Mouse (Mus musculus): ENCODE measurements at regions not wholly inside any gene's neighbourhood (a gene's known extent, or its start where the extent isn't known, plus 50 kb on each side); places are given as distances from the start of the nearest gene placed in this dataset.

DNA sequence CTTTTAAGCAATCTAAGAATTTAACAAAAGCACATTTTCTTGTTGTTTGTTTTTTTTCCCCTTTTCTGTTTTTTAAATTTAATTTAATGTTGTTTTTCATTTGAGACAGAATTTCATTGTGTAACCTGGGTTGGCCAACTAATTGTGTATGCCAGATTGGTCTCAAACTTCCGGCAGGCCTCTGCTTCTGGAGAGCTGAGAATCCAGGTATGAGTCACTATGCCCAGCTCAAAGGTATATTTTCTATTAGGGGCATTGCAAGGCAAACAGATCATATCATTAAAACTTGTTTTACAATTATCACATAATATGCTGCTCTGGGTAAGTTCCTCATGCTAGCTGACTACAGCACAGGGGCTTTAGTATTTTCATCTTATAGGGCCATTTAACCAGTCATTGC lies 112.2 kb upstream of the Tsc22d2 start:
- H3K27me3 ChIP-seq: no peaks in the 10 kb centered on the region
- H3K9me3 ChIP-seq (replicated peaks): no peaks in the 10 kb centered on the region
- H3K4me2 ChIP-seq: no peak overlapping the region
- no peak overlapping the region for H3K4me3 ChIP-seq
- peaks cover 8% of the 10 kb centered on the region for H3K4me1 ChIP-seq (replicated peaks)
- no peak for ATAC-seq (replicated peaks; ENCODE audit: insufficient number of reproducible peaks, insufficient read depth, low FRiP score, low read depth)
- no peak overlapping the region for H3K27ac ChIP-seq
- 89% methylated on average over 1 of the region's 1 CpGs for WGBS
- H3K36me3 ChIP-seq: no peaks in the 10 kb centered on the region
- no peak overlapping the region for H3K9ac ChIP-seq

DNA sequence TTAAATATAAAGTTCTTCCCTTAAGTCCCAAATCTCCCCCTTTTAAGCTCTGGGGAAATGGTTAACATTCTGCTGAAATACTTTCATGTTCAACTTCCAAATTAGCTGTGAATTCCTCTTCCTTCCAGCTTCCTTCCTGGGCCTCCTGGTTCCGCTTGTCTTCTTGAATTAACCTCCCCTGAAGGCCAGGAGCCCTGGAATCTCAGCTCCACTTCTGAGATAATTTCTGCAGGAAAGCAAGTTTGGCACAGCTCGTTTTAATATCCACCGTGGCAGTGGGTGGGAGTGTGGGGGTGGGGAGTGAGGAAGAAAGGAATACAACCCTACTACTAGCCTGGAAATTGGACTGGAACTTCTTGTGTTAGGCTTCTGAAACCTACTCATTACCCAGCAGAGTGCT lies 110.8 kb upstream of the Tsc22d2 start:
- H3K27ac ChIP-seq: no peak overlapping the region; the same call in 1 of the 2 replicates
- 22% methylated on average over 3 of the region's 3 CpGs for WGBS
- ATAC-seq (replicated peaks; ENCODE audit: insufficient number of reproducible peaks, insufficient read depth, low FRiP score, low read depth): no peak

DNA sequence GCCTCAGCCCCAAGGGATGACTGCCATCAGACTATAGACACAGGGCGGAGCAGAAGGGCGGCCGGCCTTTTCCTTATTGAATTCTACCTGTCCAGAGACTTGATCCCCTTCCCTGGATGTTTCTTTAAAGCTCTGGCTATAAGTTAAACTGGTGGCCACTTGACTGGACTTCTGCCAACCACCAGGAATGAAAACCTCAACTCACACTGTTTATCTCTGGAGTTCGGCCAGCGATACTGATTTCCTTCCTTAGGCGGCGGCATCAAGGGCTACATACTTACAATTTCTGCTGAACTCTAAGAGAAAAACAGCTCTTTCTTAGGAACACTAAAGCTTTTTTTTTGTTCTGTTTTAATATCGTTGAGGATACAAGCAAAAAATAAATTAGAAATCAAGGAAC lies 104.9 kb upstream of the Tsc22d2 start:
- Histone ChIP-seq H3K4me1 (replicated peaks) (peaks cover 20% of the 10 kb centered on the region), H3K9ac (no peak overlapping the region), H3K36me3 (no peaks in the 10 kb centered on the region), H3K4me3 (no peak overlapping the region), H3K9me3 (replicated peaks) (no peaks in the 10 kb centered on the region), H3K4me2 (no peak overlapping the region), H3K27me3 (no peaks in the 10 kb centered on the region), H3K27ac (no peak overlapping the region)
- 29% methylated on average over 8 of the region's 8 CpGs for WGBS
- ATAC-seq (replicated peaks; ENCODE audit: insufficient number of reproducible peaks, insufficient read depth, low FRiP score, low read depth): no peak

More for the DNA sequence above, 110.8 kb upstream of the Tsc22d2 start:
- no peaks in the 10 kb centered on the region for H3K36me3 ChIP-seq
- no peaks in the 10 kb centered on the region for H3K9me3 ChIP-seq (replicated peaks)
- H3K4me3 ChIP-seq: no peak overlapping the region
- no peak overlapping the region for H3K4me2 ChIP-seq
- no peaks in the 10 kb centered on the region for H3K27me3 ChIP-seq
- peaks cover 8% of the 10 kb centered on the region for H3K4me1 ChIP-seq (replicated peaks)
- no peak overlapping the region for H3K9ac ChIP-seq

DNA sequence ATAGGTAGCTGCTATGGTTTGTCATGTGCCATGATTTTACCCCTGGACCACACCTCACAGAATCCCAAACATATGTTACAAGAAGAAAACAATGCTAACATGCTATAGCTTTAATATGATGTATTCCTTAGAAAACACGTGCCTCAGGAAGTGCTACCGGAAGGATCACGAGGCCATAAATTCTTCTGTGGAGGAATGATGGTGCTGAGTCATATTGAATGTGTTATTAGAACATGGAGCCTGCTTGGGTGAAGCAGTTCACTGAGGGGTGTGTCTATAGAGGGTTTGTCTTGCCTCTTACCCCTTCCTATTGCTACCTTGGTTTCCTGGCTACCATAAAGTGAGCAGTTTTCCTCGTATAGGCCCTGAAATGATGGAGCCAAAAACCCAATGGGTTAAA lies 104.1 kb upstream of the Tsc22d2 start:
- Histone ChIP-seq H3K4me3 (no peak overlapping the region), H3K27me3 (no peaks in the 10 kb centered on the region), H3K36me3 (no peaks in the 10 kb centered on the region), H3K9ac (no peak overlapping the region), H3K9me3 (replicated peaks) (no peaks in the 10 kb centered on the region), H3K4me2 (no peak overlapping the region), H3K4me1 (replicated peaks) (peaks cover 28% of the 10 kb centered on the region), H3K27ac (no peak overlapping the region)
- WGBS: 69% methylated on average over 4 of the region's 4 CpGs
- ATAC-seq (replicated peaks; ENCODE audit: insufficient number of reproducible peaks, insufficient read depth, low FRiP score, low read depth): no peak

DNA sequence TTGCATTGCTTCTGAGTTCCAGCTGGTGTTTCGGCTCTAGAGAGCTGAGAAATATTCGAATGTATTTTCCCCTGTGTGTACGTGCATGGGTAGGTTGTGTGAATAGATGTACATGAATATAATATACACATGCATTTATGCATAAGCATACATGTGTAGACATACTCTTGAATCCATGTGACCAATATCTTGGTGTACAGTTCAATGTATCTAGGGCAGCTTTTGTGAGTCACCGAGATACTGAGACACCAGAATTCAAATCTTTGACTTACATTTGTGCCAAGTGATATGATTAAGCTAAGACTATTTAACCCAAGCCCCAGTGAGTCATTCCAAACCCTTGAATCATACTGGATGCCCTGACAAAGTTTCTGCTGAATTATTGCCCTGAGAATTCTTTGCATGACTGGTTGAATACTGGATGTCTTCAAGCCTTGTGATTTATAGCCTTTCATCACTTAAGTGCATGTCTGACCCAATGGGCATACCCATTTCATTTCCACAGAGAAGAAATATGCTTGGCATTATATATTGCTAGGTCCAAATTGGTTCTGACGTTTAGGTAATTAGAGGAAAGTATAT lies 103.3 kb upstream of the Tsc22d2 start:
- no peaks in the 10 kb centered on the region for H3K9me3 ChIP-seq (replicated peaks)
- WGBS: 80% methylated on average over 5 of the region's 5 CpGs
- no peak overlapping the region for H3K9ac ChIP-seq
- ATAC-seq (replicated peaks; ENCODE audit: insufficient number of reproducible peaks, insufficient read depth, low FRiP score, low read depth): no peak
- H3K4me2 ChIP-seq: no peak overlapping the region
- no peak overlapping the region for H3K27ac ChIP-seq
- peaks cover 28% of the 10 kb centered on the region for H3K4me1 ChIP-seq (replicated peaks)
- H3K27me3 ChIP-seq: no peaks in the 10 kb centered on the region
- H3K36me3 ChIP-seq: no peaks in the 10 kb centered on the region
- no peak overlapping the region for H3K4me3 ChIP-seq

DNA sequence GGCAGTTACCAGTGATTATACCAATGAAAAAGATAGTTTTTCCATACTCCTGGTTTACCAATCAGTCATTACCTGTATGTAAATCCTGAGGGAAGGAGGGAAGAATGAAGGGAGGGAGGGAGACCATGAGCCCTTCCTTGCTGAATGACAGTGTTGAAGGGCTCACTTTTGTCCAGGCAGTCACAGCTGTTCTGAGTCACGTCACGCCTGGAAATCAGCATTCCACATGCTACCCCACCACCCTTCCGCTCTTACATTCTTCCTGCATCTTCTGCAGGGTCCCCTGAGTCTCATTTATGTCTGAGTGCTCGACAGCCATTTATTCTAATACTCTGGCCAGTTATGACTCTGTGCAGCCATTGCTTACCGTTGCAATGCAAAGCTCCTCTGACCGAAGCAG lies 101.9 kb upstream of the Tsc22d2 start:
- Histone ChIP-seq H3K27me3 (no peaks in the 10 kb centered on the region), H3K4me1 (replicated peaks) (peaks cover 28% of the 10 kb centered on the region), H3K4me2 (no peak overlapping the region), H3K4me3 (no peak overlapping the region), H3K9ac (no peak overlapping the region), H3K36me3 (no peaks in the 10 kb centered on the region), H3K9me3 (replicated peaks) (no peaks in the 10 kb centered on the region), H3K27ac (no peak overlapping the region)
- ATAC-seq (replicated peaks; ENCODE audit: insufficient number of reproducible peaks, insufficient read depth, low FRiP score, low read depth): no peak
- WGBS: 28% methylated on average over 6 of the region's 6 CpGs

DNA sequence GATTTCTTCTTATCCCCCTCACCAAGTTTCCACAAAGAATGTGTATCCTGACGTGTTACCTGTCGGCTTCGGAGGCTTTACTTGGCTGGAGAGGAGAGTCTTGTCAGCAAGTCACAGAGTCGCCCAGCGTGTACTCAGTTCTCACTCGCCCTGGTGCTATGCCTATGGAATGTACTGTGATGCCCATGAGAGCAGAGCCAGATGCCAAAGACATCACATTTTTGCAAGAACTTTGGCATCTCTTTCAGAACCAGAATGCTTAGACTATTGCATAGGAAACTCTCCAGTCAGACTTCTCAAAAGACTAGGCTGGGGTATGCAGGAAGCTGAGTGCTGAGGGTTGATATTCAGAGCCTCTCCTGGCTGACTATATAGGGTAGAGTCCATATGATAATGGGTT lies 99.3 kb upstream of the Tsc22d2 start:
- Histone ChIP-seq H3K4me3 (no peak overlapping the region), H3K36me3 (no peaks in the 10 kb centered on the region), H3K4me1 (replicated peaks) (peaks cover 19% of the 10 kb centered on the region), H3K9ac (no peak overlapping the region), H3K27me3 (no peaks in the 10 kb centered on the region), H3K4me2 (no peak overlapping the region), H3K9me3 (replicated peaks) (no peaks in the 10 kb centered on the region), H3K27ac (no peak overlapping the region)
- 40% methylated on average over 6 of the region's 6 CpGs for WGBS
- ATAC-seq (replicated peaks; ENCODE audit: insufficient number of reproducible peaks, insufficient read depth, low FRiP score, low read depth): 0 out of 2 replicates have a peak, but pooled peaks have one; percentile 31

DNA sequence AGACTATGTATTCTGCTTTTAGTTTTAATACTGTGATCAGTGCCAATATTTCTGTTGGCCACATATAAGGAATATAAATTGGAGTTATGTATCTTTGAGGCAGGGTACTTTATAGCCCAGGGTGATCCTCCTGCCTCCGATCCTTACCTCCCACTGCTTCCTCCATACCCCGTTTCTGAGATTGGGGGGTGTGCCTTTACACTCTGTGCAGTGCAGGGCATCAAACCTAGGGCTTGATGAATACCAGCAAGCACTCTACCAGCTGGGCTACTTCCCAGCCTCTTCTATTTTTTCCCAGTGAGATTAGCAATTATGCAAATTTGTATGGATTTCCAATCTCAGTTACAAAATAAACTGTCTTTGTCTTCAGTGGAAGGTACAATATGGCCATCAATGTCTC lies 97.3 kb upstream of the Tsc22d2 start:
- H3K4me2 ChIP-seq: no peak overlapping the region
- H3K4me1 ChIP-seq (replicated peaks): peaks cover 16% of the 10 kb centered on the region
- WGBS: 73% methylated on average over 2 of the region's 2 CpGs
- H3K4me3 ChIP-seq: no peak overlapping the region
- H3K9ac ChIP-seq: no peak overlapping the region
- no peaks in the 10 kb centered on the region for H3K9me3 ChIP-seq (replicated peaks)
- ATAC-seq (replicated peaks; ENCODE audit: insufficient number of reproducible peaks, insufficient read depth, low FRiP score, low read depth): no peak
- H3K27me3 ChIP-seq: no peaks in the 10 kb centered on the region
- H3K27ac ChIP-seq: no peak overlapping the region
- H3K36me3 ChIP-seq: no peaks in the 10 kb centered on the region

DNA sequence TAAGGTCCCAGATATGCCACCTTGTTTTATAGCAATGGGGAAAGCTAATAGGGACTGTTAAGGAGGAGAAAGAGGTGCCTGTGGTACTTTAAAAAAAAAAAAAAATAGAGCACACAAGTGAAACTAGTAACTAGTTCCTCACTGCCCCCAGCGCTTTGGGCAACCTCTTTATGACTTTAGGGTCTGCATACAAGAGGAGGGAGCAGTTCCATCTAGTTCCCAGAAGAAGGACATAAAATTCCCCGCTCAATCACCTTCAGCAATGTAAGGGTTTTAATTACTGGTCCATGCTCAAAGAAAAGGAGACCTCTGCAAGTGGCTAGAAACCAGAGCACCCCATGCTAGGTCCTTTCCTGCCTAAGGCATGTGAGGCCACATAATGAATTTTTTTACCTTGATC lies 95.8 kb upstream of the Tsc22d2 start:
- Histone ChIP-seq H3K36me3 (no peaks in the 10 kb centered on the region), H3K9ac (no peak overlapping the region), H3K4me3 (no peak overlapping the region), H3K27ac (no peak overlapping the region), H3K4me2 (no peak overlapping the region), H3K9me3 (replicated peaks) (no peaks in the 10 kb centered on the region), H3K27me3 (no peaks in the 10 kb centered on the region), H3K4me1 (replicated peaks) (peaks cover 8% of the 10 kb centered on the region)
- 88% methylated on average over 2 of the region's 2 CpGs for WGBS
- no peak for ATAC-seq (replicated peaks; ENCODE audit: insufficient number of reproducible peaks, insufficient read depth, low FRiP score, low read depth)

DNA sequence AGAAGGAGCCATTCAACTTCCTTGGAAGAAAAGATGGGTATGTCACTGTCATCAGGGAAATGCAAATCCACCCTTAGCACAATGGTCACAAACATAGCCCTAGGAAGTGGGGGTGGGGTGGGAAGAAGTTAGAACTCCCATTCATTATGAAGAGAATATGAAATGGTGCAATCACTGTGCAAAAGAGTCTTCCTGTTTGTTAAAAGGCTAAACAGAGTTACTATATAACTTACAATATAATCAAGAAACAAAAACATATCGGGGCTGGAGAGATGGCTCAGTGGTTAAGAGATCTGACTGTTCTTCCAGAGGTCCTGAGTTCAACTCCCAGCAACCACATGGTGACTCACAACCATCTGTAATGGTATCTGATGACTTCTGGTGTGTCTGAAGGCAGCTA lies 95.1 kb upstream of the Tsc22d2 start:
- no peak overlapping the region for H3K9ac ChIP-seq
- H3K4me1 ChIP-seq (replicated peaks): peaks cover 8% of the 10 kb centered on the region
- ATAC-seq (replicated peaks; ENCODE audit: insufficient number of reproducible peaks, insufficient read depth, low FRiP score, low read depth): no peak
- H3K36me3 ChIP-seq: no peaks in the 10 kb centered on the region
- no peaks in the 10 kb centered on the region for H3K27me3 ChIP-seq
- WGBS: 76% methylated on average over 1 of the region's 1 CpGs
- H3K27ac ChIP-seq: no peak overlapping the region
- no peak overlapping the region for H3K4me2 ChIP-seq
- H3K9me3 ChIP-seq (replicated peaks): no peaks in the 10 kb centered on the region
- H3K4me3 ChIP-seq: no peak overlapping the region

DNA sequence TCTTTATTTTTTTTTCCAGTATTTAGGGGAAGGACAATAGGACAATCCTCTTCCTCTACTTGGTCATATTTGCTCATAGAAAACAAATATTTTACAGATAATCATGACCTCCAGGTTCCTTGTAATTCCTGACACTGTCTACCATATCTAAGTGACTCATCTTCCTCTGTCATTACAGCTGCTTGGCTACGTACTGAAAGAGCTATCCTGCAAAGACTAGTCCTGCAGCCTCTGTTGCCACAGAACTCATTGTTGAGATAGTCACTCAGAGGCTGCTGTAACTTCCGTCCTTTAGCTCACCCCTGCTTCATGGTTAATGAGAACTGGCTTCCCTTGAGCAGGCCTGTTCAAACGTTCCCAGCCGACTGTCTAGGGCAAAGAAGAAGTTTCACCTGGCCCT lies 93.7 kb upstream of the Tsc22d2 start:
- Histone ChIP-seq H3K9ac (no peak overlapping the region), H3K9me3 (replicated peaks) (no peaks in the 10 kb centered on the region), H3K4me3 (no peak overlapping the region), H3K4me1 (replicated peaks) (no peaks in the 10 kb centered on the region), H3K4me2 (no peak overlapping the region), H3K27me3 (no peaks in the 10 kb centered on the region), H3K27ac (no peak overlapping the region), H3K36me3 (no peaks in the 10 kb centered on the region)
- no peak for ATAC-seq (replicated peaks; ENCODE audit: insufficient number of reproducible peaks, insufficient read depth, low FRiP score, low read depth)
- WGBS: 50% methylated on average over 4 of the region's 4 CpGs

DNA sequence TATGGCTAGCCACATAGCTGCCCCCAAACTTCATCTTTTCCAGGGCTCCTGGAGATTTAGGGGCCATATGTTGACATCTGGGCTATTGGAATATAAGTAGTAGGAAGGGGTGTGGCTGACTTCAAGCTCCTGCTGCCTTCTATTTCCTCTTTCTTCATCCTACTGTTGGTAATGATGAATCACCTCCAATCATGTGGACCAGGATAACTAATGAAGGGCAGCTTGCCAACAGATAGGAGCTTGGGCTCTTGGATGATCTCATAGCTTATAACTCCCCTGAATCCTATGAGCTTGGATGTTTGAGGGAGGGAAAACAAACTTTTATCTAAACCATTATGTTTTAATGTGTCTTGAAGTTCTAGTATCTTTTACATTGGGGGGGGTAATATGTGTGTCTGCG lies 92.2 kb upstream of the Tsc22d2 start:
- Histone ChIP-seq H3K9me3 (replicated peaks) (no peaks in the 10 kb centered on the region), H3K9ac (no peak overlapping the region), H3K4me2 (no peak overlapping the region), H3K27ac (no peak overlapping the region), H3K36me3 (no peaks in the 10 kb centered on the region), H3K27me3 (no peaks in the 10 kb centered on the region), H3K4me1 (replicated peaks) (no peaks in the 10 kb centered on the region), H3K4me3 (no peak overlapping the region)
- ATAC-seq (replicated peaks; ENCODE audit: insufficient number of reproducible peaks, insufficient read depth, low FRiP score, low read depth): no peak
- 50% methylated on average over 1 of the region's 1 CpGs for WGBS
